In the genomic region with DNA sequence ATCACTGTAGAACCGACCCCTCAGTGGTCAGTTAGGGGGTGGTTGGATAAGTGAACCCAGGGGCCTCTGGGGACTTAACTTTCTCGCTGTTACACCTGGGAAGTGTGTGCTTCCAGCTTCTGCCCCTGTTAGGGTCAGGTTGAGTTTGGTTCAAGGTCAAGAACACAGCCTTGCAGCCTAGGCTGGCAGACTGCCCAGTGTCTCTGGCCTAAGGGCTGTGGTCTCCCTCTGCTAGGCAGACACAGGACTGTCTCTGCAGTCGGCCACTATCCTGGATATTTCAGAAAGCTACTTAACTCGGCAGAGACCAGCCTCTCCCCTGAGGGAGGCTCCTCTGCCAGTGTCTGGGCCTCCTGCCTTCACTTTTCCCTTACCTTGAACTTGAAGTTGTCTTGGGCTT, we compare ENCODE assay signal across 8 mouse cellular contexts. TPM values are rescaled to one million over a fixed set of nuclear protein-coding genes. Genes with fewer than 3 reads are reported as not detected.
A peak's percentile ranks its signal among the peaks of the same experiment; 100 is the strongest.
DNase-seq lines count a peak whose midpoint lies in the region; ATAC-seq and TF ChIP-seq lines count a peak whose summit lies in the region.

No protein-coding gene starts in this region.

- peaks cover 29% of the 10 kb centered on the region for H3K4me1 ChIP-seq in limb, embryonic 14.5 days (ENCODE audit: control insufficient read depth, insufficient read depth, low read length)

- H3K4me3 ChIP-seq in limb, embryonic 14.5 days (replicated peaks; ENCODE audit: low read length): peak overlapping the region; percentile 83; the same call in 1 of the 2 replicates

- H3K27me3 ChIP-seq in limb, embryonic 14.5 days (ENCODE audit: control insufficient read depth, insufficient read depth, low read length): no peaks in the 10 kb centered on the region

- WGBS in limb, embryonic 14.5 days: 45% methylated on average over 4 of the region's 4 CpGs

- no peaks in the 10 kb centered on the region for H3K9me3 ChIP-seq in limb, embryonic 14.5 days (ENCODE audit: control insufficient read depth, low read length)

- DNase-seq in adrenal gland, postnatal 10 days: peak; percentile 44
- no peak for DNase-seq in adrenal gland, adult 18-20 months (ENCODE audit: low spot score in 2 of 2)
- DNase-seq in retina, postnatal 1 day: peak; percentile 32
- no peak for DNase-seq in retina, embryonic 14.5 days (ENCODE audit: low spot score)
- no peak for DNase-seq in limb, embryonic 14.5 days (ENCODE audit: low spot score)
- DNase-seq in thymus, postnatal 10 days (ENCODE audit: low spot score in 2 of 2): no peak
- no peak for DNase-seq in ovary, postnatal 36 days (ENCODE audit: low spot score)
- no peak for DNase-seq in lung, postnatal 36 days

- no peak for ATAC-seq in limb, embryonic 14.5 days (ENCODE audit: low FRiP score, low read depth)

- H3K27ac ChIP-seq in limb, embryonic 14.5 days (replicated peaks; ENCODE audit: low read depth, low read length): no peak overlapping the region

- H3K36me3 ChIP-seq in limb, embryonic 14.5 days (ENCODE audit: control insufficient read depth, insufficient read depth, low read length): peaks cover 37% of the 10 kb centered on the region

- peak overlapping the region; percentile 91 for H3K4me2 ChIP-seq in limb, embryonic 14.5 days (replicated peaks; ENCODE audit: low read depth, low read length, severe bottlenecking)

- 0 out of 2 replicates have a peak overlapping the region, but pooled peaks have one; percentile 97 for H3K9ac ChIP-seq in limb, embryonic 14.5 days (ENCODE audit: low read depth, low read length, severe bottlenecking)

- TF ChIP-seq POLR2A in limb, embryonic 14.5 days (IDR thresholded peaks at IDR 0.05; ENCODE audit: borderline replicate concordance, extremely low read depth, insufficient read depth, insufficient read length): no peak

RNA-seq across cellular contexts. Expression of a gene that starts 3.8 kb away (rescaled TPM):
- total RNA-seq in adrenal gland, postnatal 10 days (2021): 10 to 100 TPM; 69.2 to 74.3 TPM
- 10 to 100 TPM; 46.4 to 72.2 TPM for total RNA-seq in adrenal gland, adult 18-20 months (2021)
- 119 and 145 TPM in 2 replicates for polyA plus RNA-seq in limb, embryonic 14.5 days (2012; rRNA removed)
- polyA plus RNA-seq in limb, embryonic 14.5 days (2014; fragmentation: Nextera tagmentation; extraction: Ambion mirVana): 47.8 and 57.2 TPM in 2 replicates

RNA-seq across cellular contexts. Expression of a gene that starts 38.3 kb away (rescaled TPM):
- under 1 TPM in 1 of 2 experiments, not detected in 1; 0.55 TPM for total RNA-seq in adrenal gland, postnatal 10 days (2021)
- total RNA-seq in adrenal gland, adult 18-20 months (2021): not detected
- not detected in 2 replicates for polyA plus RNA-seq in limb, embryonic 14.5 days (2012; rRNA removed)
- not detected in 2 replicates for polyA plus RNA-seq in limb, embryonic 14.5 days (2014; fragmentation: Nextera tagmentation; extraction: Ambion mirVana)

RNA-seq across cellular contexts. Expression of a gene that starts 38.4 kb away (rescaled TPM):
- total RNA-seq in adrenal gland, postnatal 10 days (2021): 10 to 100 TPM; 17.5 to 25.7 TPM
- 10 to 100 TPM in 1 of 2 experiments, 1 to 10 TPM in 1; 6.7 to 10.7 TPM for total RNA-seq in adrenal gland, adult 18-20 months (2021)
- 19.5 and 25.4 TPM in 2 replicates for polyA plus RNA-seq in limb, embryonic 14.5 days (2012; rRNA removed)
- 13.7 and 15.2 TPM in 2 replicates for polyA plus RNA-seq in limb, embryonic 14.5 days (2014; fragmentation: Nextera tagmentation; extraction: Ambion mirVana)

Comparison
In these comparisons a context has a peak if more than half of its experiments do, and no peak if none do; other contexts are left out.
1. DNase-seq: peak in adrenal gland, postnatal 10 days (single experiment) and retina, postnatal 1 day (single experiment); none in adrenal gland, adult 18-20 months (0 of 2), retina, embryonic 14.5 days (single experiment), limb, embryonic 14.5 days (single experiment), thymus, postnatal 10 days (0 of 2), ovary, postnatal 36 days (single experiment) and lung, postnatal 36 days (single experiment).